ENCODE assay signal across 8 mouse cellular contexts in genomic region chr7:64155226-64155625, GRCm38 (mm10). TPM values are rescaled to one million over a fixed set of nuclear protein-coding genes. Genes with fewer than 3 reads are reported as not detected.
DNase-seq lines count a peak whose midpoint lies in the region; ATAC-seq and TF ChIP-seq lines count a peak whose summit lies in the region.

No protein-coding gene starts in this region.

- no peaks in the 10 kb centered on the region for H3K79me2 ChIP-seq in myocyte (ENCODE audit: control insufficient read depth, insufficient read depth)

- H3K4me2 ChIP-seq in intestine, embryonic 15.5 days (replicated peaks), result peak overlapping the region; percentile 52
- H3K4me2 ChIP-seq in myocyte (ENCODE audit: low read depth), result peak overlapping the region; percentile 47

- H3K4me1 ChIP-seq in intestine, embryonic 15.5 days (replicated peaks), result no peaks in the 10 kb centered on the region; the same call in 1 of the 2 replicates

- TF ChIP-seq CTCF in layer of hippocampus, adult 2 months (conservative IDR thresholded peaks at IDR 0.05), result no peak

- WGBS in intestine, embryonic 15.5 days, result 62% methylated on average over 4 of the region's 4 CpGs

- H3K4me3 ChIP-seq in layer of hippocampus, adult 2 months, result peak overlapping the region; percentile 38
- H3K4me3 ChIP-seq in intestine, embryonic 15.5 days (replicated peaks), result no peak overlapping the region
- H3K4me3 ChIP-seq in myocyte, result no peak overlapping the region

- DNase-seq in adrenal gland, postnatal 10 days, result peak; percentile 12
- no peak for DNase-seq in adrenal gland, adult 2 months
- DNase-seq in layer of hippocampus, adult 2 months (ENCODE audit: low spot score in 2 of 2), result no peak
- no peak for DNase-seq in layer of hippocampus, postnatal 36 days
- DNase-seq in layer of hippocampus, adult 9-11 months, result no peak
- DNase-seq in left cerebral cortex, postnatal 14 days (ENCODE audit: low spot score in 2 of 2), result no peak

- H3ac ChIP-seq in myocyte (ENCODE audit: control insufficient read depth, insufficient read length), result no peak overlapping the region

- no peaks in the 10 kb centered on the region for H3K9me3 ChIP-seq in intestine, embryonic 15.5 days

- H3K27me3 ChIP-seq in intestine, embryonic 15.5 days (replicated peaks), result no peaks in the 10 kb centered on the region
- no peaks in the 10 kb centered on the region for H3K27me3 ChIP-seq in myocyte (ENCODE audit: control insufficient read depth, insufficient read depth, insufficient read length)

- no peaks in the 10 kb centered on the region for H3K36me3 ChIP-seq in intestine, embryonic 15.5 days
- H3K36me3 ChIP-seq in myocyte (ENCODE audit: control insufficient read depth, insufficient read depth), result no peaks in the 10 kb centered on the region

- intact Hi-C loops in left cerebral cortex, postnatal 14 days (cut with DNase I), result loop anchor here (10.0 kb wide), 2 partner anchors 90 to 300 kb away; no protein-coding TSS in a partner anchor

- TF ChIP-seq POLR2A in myocyte (IDR thresholded peaks at IDR 0.05; ENCODE audit: insufficient read length, low read depth), result no peak

- H3K9ac ChIP-seq in intestine, embryonic 15.5 days, result no peak overlapping the region

- peak overlapping the region; percentile 86 for H3K27ac ChIP-seq in layer of hippocampus, adult 2 months
- H3K27ac ChIP-seq in intestine, embryonic 15.5 days, result no peak overlapping the region

- no peak; the same call in 1 of the 2 replicates for ATAC-seq in intestine, embryonic 15.5 days

TF ChIP-seq in myocyte, 11 proteins besides CTCF, POLR2A, EP300 and RAD21:
- TF ChIP-seq E2F4 (IDR thresholded peaks at IDR 0.05; ENCODE audit: insufficient read depth), result no peak
- TF ChIP-seq SRF (IDR thresholded peaks at IDR 0.05; ENCODE audit: control insufficient read depth, insufficient read length, low read depth), result no peak
- TF ChIP-seq CEBPB (IDR thresholded peaks at IDR 0.05; ENCODE audit: insufficient read depth, poor library complexity, severe bottlenecking), result no peak
- no peak for TF ChIP-seq MYOG (IDR thresholded peaks at IDR 0.05; ENCODE audit: control insufficient read depth in 1 of 3, insufficient read depth in 1 of 3, insufficient read length in 2 of 3, low read depth in 2 of 3)
- no peak for TF ChIP-seq MAX (IDR thresholded peaks at IDR 0.05; ENCODE audit: low read depth)
- TF ChIP-seq POLR2AphosphoS2 (IDR thresholded peaks at IDR 0.05; ENCODE audit: insufficient read length, low read depth), result no peak
- no peak for TF ChIP-seq TCF12 (IDR thresholded peaks at IDR 0.05; ENCODE audit: insufficient read depth, poor library complexity, severe bottlenecking)
- no peak for TF ChIP-seq MYOD1 (IDR thresholded peaks at IDR 0.05; ENCODE audit: control insufficient read depth in 1 of 3, insufficient read length in 2 of 3, low read depth in 2 of 3)
- TF ChIP-seq REST (IDR thresholded peaks at IDR 0.05; ENCODE audit: insufficient read depth, insufficient read length), result no peak
TF ChIP-seq in myocyte: peak in this region for 0.

RNA-seq across cellular contexts. Expression of gene Trpm1, which starts 1.6 kb away (rescaled TPM):
- under 1 TPM; 0.12 to 0.67 TPM for total RNA-seq in adrenal gland, postnatal 10 days (2021)
- not detected for total RNA-seq in adrenal gland, adult 2 months (2021)
- not detected in 2 replicates for polyA plus RNA-seq in adrenal gland, adult 2 months (2012; rRNA removed)
- not detected for total RNA-seq in layer of hippocampus, adult 2 months (2021)
- not detected for total RNA-seq in layer of hippocampus, postnatal 36 days (2021)
- not detected in 2 replicates for polyA plus RNA-seq in intestine, embryonic 15.5 days (2015; fragmentation: Nextera tagmentation; extraction: Ambion mirVana)
- polyA plus RNA-seq in myocyte (2012; fragmentation: generic; extraction: Trizol), result 0.17 TPM
- total RNA-seq in left cerebral cortex, postnatal 14 days (2021), result under 1 TPM; 0.40 to 0.68 TPM
